Mouse (Mus musculus) erythroblast, adult 5-6 weeks (primary cell): ENCODE measurements around the gene Ssbp4. TPM values are rescaled to one million over a fixed set of nuclear protein-coding genes. Genes with fewer than 3 reads are reported as not detected.

Experiments
- ATAC-seq: replicated peaks from 2 replicates; pipeline ENCODE4 v1.8.0; 2016; ENCODE audit warnings: moderate number of reproducible peaks, mild to moderate bottlenecking, moderate TSS enrichment, inconsistent platforms; ENCODE audit not compliant: poor library complexity, low FRiP score, severe bottlenecking
- total RNA-seq, 2 experiments: library from RNA; stranded (forward) in 1 of 2; stranded (reverse) in 1 of 2; fragments of 150-400 nt in 1 of 2; fragments of 200-764, 138-1000 nt in 1 of 2; gene quantifications; 2 replicates each; pipeline versions ENCODE4 v1.2.3 to v1.2.4; 2015 to 2017; ENCODE audit warnings: low replicate concordance in 2 of 2

Ssbp4 gene
- total RNA-seq, 2 experiments from 2014 or later = 6.3 TPM

GRCm38 (mm10) chr8:70609849-70610795 lies 1.4 kb upstream of the Ssbp4 start:
- peak; percentile 60 for ATAC-seq

- ATAC-seq = no peak
Measured at GRCm38 (mm10) chr8:70609368-70609848, 736 bp upstream of the Ssbp4 start.

GRCm38 (mm10) chr8:70607898-70608748 lies 549 bp downstream of the Ssbp4 start:
- ATAC-seq = no peak

- no peak for ATAC-seq
Measured at GRCm38 (mm10) chr8:70607603-70607897, 1.1 kb downstream of the Ssbp4 start.

GRCm38 (mm10) chr8:70606780-70607602 lies 1.7 kb downstream of the Ssbp4 start:
- ATAC-seq = no peak

GRCm38 (mm10) chr8:70605871-70606779 lies 2.5 kb downstream of the Ssbp4 start:
- no peak for ATAC-seq

- no peak for ATAC-seq
Measured at GRCm38 (mm10) chr8:70604558-70604957, 4.1 kb downstream of the Ssbp4 start.

GRCm38 (mm10) chr8:70602139-70602811 lies 6.4 kb downstream of the Ssbp4 start:
- ATAC-seq = no peak

- peak; percentile 58 for ATAC-seq
Measured at GRCm38 (mm10) chr8:70601271-70601649, 7.4 kb downstream of the Ssbp4 start.

GRCm38 (mm10) chr8:70600473-70601270 lies 8.0 kb downstream of the Ssbp4 start:
- no peak for ATAC-seq

- ATAC-seq = no peak
Measured at GRCm38 (mm10) chr8:70599507-70600290, 9.0 kb downstream of the Ssbp4 start.

- ATAC-seq = no peak
Measured at GRCm38 (mm10) chr8:70598722-70599121, 9.9 kb downstream of the Ssbp4 start.

GRCm38 (mm10) chr8:70598283-70598682 lies 10.4 kb downstream of the Ssbp4 start:
- ATAC-seq = no peak

- ATAC-seq = no peak
Measured at GRCm38 (mm10) chr8:70597417-70598272, 11.0 kb downstream of the Ssbp4 start.

- ATAC-seq = no peak
Measured at GRCm38 (mm10) chr8:70596775-70597416, 11.8 kb downstream of the Ssbp4 start.
